8 mouse cellular contexts compared by ENCODE assay signal in genomic region chr12:118930386-118931318, GRCm38 (mm10). TPM values are rescaled to one million over a fixed set of nuclear protein-coding genes. Genes with fewer than 3 reads are reported as not detected.
DNase-seq lines count a peak whose midpoint lies in the region; ATAC-seq lines count a peak whose summit lies in the region.
"Had no signal": no experiment of that assay in that cellular context is flagged by ENCODE, and none has a peak within 500 bp of the region (broad histone marks: within the 10 kb centered on the region; RNA-seq: fewer than 3 reads in every experiment).

No protein-coding gene starts in this region.

- peak; percentile 88 for ATAC-seq in megakaryocyte progenitor cell, adult 5-6 weeks (replicated peaks; ENCODE audit: poor library complexity)

- peak; percentile 82 for DNase-seq in ZHBTc4 (ENCODE audit: low read depth, low spot score)
- DNase-seq in cerebellum, postnatal 14 days: peak; percentile 77 to 79
- peak; percentile 3 to 8 for DNase-seq in gastrocnemius, adult 8-10 months (ENCODE audit: low spot score in 2 of 2)
- DNase-seq in induced T-regulatory cell, adult 2 months (ENCODE audit: low read depth): peak; percentile 74
- peak; percentile 66 for DNase-seq in left cerebral cortex, adult 11 months (ENCODE audit: low spot score)
- peak; percentile 69 for DNase-seq in right cerebral cortex, postnatal 14 days

RNA-seq across cellular contexts. Expression of gene Abcb5, which starts 35.6 kb away (rescaled TPM):
- not detected for total RNA-seq in gastrocnemius, adult 8-10 months (2022)
- total RNA-seq in megakaryocyte progenitor cell, adult 5-6 weeks (2015): not detected in 2 replicates
- total RNA-seq in megakaryocyte progenitor cell, adult 5-6 weeks (2017): not detected in 2 replicates
- total RNA-seq: neutrophil, adult 5-6 weeks had no signal

Comparison
In these comparisons a context has a peak if more than half of its experiments do, and no peak if none do; other contexts are left out.
1. Peak in every context shown above with its lines: DNase-seq and ATAC-seq.
2. DNase-seq: peak in every context shown above with its lines; median percentile 82 in ZHBTc4; 78 in cerebellum, postnatal 14 days; 74 in induced T-regulatory cell, adult 2 months; 69 in right cerebral cortex, postnatal 14 days; 66 in left cerebral cortex, adult 11 months; 6 in gastrocnemius, adult 8-10 months.